Comparison of ENCODE assay signal across 8 mouse cellular contexts in genomic region chr6:122562463-122562862, GRCm38 (mm10). TPM values are rescaled to one million over a fixed set of nuclear protein-coding genes. Genes with fewer than 3 reads are reported as not detected.
DNase-seq lines count a peak whose midpoint lies in the region; ATAC-seq lines count a peak whose summit lies in the region.

No protein-coding gene starts in this region.

- H3K27me3 ChIP-seq in forebrain, embryonic 13.5 days = 0 out of 2 replicates have a peak, but pooled peaks cover 3% of the 10 kb centered on the region
- peaks cover 10% of the 10 kb centered on the region for H3K27me3 ChIP-seq in limb, embryonic 13.5 days

- no peaks in the 10 kb centered on the region for H3K9me3 ChIP-seq in forebrain, embryonic 13.5 days (replicated peaks)
- no peaks in the 10 kb centered on the region for H3K9me3 ChIP-seq in limb, embryonic 13.5 days

- ATAC-seq in forebrain, embryonic 13.5 days = peak; percentile 52
- peak; percentile 69 for ATAC-seq in inflammation-experienced regulatory T-cells, adult 6 months
- peak; percentile 29; the same call in 1 of the 2 replicates for ATAC-seq in limb, embryonic 13.5 days (ENCODE audit: low FRiP score, low read depth)

- H3K4me1 ChIP-seq in forebrain, embryonic 13.5 days = peaks cover 7% of the 10 kb centered on the region; the same call in 1 of the 2 replicates
- peaks cover 14% of the 10 kb centered on the region; the same call in 1 of the 2 replicates for H3K4me1 ChIP-seq in limb, embryonic 13.5 days

- DNase-seq in urinary bladder, postnatal 25 days (ENCODE audit: low spot score) = peak; percentile 47
- DNase-seq in urinary bladder, adult 2 months (ENCODE audit: low spot score) = no peak
- DNase-seq in c-Kit-positive CD71-positive TER-119-negative erythroid progenitor cells, embryonic 14.5 days (ENCODE audit: low read depth) = peak; percentile 53
- peak; percentile 24 to 51 for DNase-seq in natural killer cell, adult 2 months (ENCODE audit: low spot score in 2 of 2)
- peak; percentile 74 for DNase-seq in testis, postnatal 10 days (ENCODE audit: low spot score)

- peak overlapping the region; percentile 46 for H3K4me2 ChIP-seq in forebrain, embryonic 13.5 days
- peak overlapping the region; percentile 42 for H3K4me2 ChIP-seq in limb, embryonic 13.5 days (replicated peaks)

- H3K9ac ChIP-seq in forebrain, embryonic 13.5 days = no peak overlapping the region
- H3K9ac ChIP-seq in limb, embryonic 13.5 days = no peak overlapping the region

- H3K36me3 ChIP-seq in forebrain, embryonic 13.5 days (ENCODE audit: poor library complexity, severe bottlenecking) = no peaks in the 10 kb centered on the region
- H3K36me3 ChIP-seq in limb, embryonic 13.5 days = no peaks in the 10 kb centered on the region

- H3K4me3 ChIP-seq in forebrain, embryonic 13.5 days = peak overlapping the region; percentile 14
- peak overlapping the region; percentile 17; the same call in 1 of the 2 replicates for H3K4me3 ChIP-seq in limb, embryonic 13.5 days

- under 1% methylated on average over 6 of the region's 6 CpGs for WGBS in forebrain, embryonic 13.5 days
- 2% methylated on average over 6 of the region's 6 CpGs for WGBS in limb, embryonic 13.5 days

- H3K27ac ChIP-seq in forebrain, embryonic 13.5 days = no peak overlapping the region
- no peak overlapping the region for H3K27ac ChIP-seq in limb, embryonic 13.5 days

RNA-seq across cellular contexts. Expression of gene Aicda, which starts 8.9 kb away (rescaled TPM):
- polyA plus RNA-seq in urinary bladder, adult 2 months (2012; rRNA removed) = not detected in 2 replicates
- polyA plus RNA-seq in forebrain, embryonic 13.5 days (2015; fragmentation: Nextera tagmentation; extraction: Ambion mirVana) = 0.12 and 0.21 TPM in 2 replicates
- 1 to 10 TPM in 2 of 3 experiments, under 1 TPM in 1; 0.39 to 3.3 (median 1.2) TPM for polyA plus RNA-seq in inflammation-experienced regulatory T-cells, adult 6 months (2017; shearing (Covaris generic))
- 0.32 and 0.43 TPM in 2 replicates for polyA plus RNA-seq in limb, embryonic 13.5 days (2015; fragmentation: Nextera tagmentation; extraction: Ambion mirVana)

RNA-seq across cellular contexts. Expression of gene Apobec1, which starts 39.8 kb away (rescaled TPM):
- 22.5 and 30.4 TPM in 2 replicates for polyA plus RNA-seq in urinary bladder, adult 2 months (2012; rRNA removed)
- polyA plus RNA-seq in forebrain, embryonic 13.5 days (2015; fragmentation: Nextera tagmentation; extraction: Ambion mirVana) = 2.9 and 3.8 TPM in 2 replicates
- 10 to 100 TPM; 23.8 to 43.8 (median 29.2) TPM for polyA plus RNA-seq in inflammation-experienced regulatory T-cells, adult 6 months (2017; shearing (Covaris generic))
- 2.4 and 3.7 TPM in 2 replicates for polyA plus RNA-seq in limb, embryonic 13.5 days (2015; fragmentation: Nextera tagmentation; extraction: Ambion mirVana)

RNA-seq across cellular contexts. Expression of gene Gdf3, which starts 47.4 kb away (rescaled TPM):
- 0.04 TPM in 1 of 2 replicates, not detected in the other for polyA plus RNA-seq in urinary bladder, adult 2 months (2012; rRNA removed)
- not detected in 2 replicates for polyA plus RNA-seq in forebrain, embryonic 13.5 days (2015; fragmentation: Nextera tagmentation; extraction: Ambion mirVana)
- not detected for polyA plus RNA-seq in inflammation-experienced regulatory T-cells, adult 6 months (2017; shearing (Covaris generic))
- 0.13 and 0.14 TPM in 2 replicates for polyA plus RNA-seq in limb, embryonic 13.5 days (2015; fragmentation: Nextera tagmentation; extraction: Ambion mirVana)

RNA-seq across cellular contexts. Expression of gene Mfap5, which starts 56.8 kb away (rescaled TPM):
- polyA plus RNA-seq in urinary bladder, adult 2 months (2012; rRNA removed) = 117 and 143 TPM in 2 replicates
- polyA plus RNA-seq in forebrain, embryonic 13.5 days (2015; fragmentation: Nextera tagmentation; extraction: Ambion mirVana) = 1.0 and 1.2 TPM in 2 replicates
- polyA plus RNA-seq in inflammation-experienced regulatory T-cells, adult 6 months (2017; shearing (Covaris generic)) = not detected
- polyA plus RNA-seq in limb, embryonic 13.5 days (2015; fragmentation: Nextera tagmentation; extraction: Ambion mirVana) = 6.6 and 6.8 TPM in 2 replicates
